Mouse (Mus musculus) C2C12 (cell line): ENCODE results near the gene Snapc3.

Experiments used
- CTCF ChIP-seq: IDR thresholded peaks from one replicate; pipeline ENCODE4 v1.5.1; 2011; ENCODE audit not compliant: control insufficient read depth, insufficient read depth, insufficient read length
- MYOG ChIP-seq: IDR thresholded peaks from one replicate; pipeline ENCODE4 v1.6.1; 2011; ENCODE audit not compliant: control insufficient read depth, insufficient read length; ENCODE audit errors: extremely low read depth
- USF1 ChIP-seq: IDR thresholded peaks from one replicate; pipeline ENCODE4 v1.6.1; 2011; ENCODE audit warnings: low read depth, mild to moderate bottlenecking, control low read depth, moderate library complexity

GRCm38 (mm10) chr4:83412060-83412459, 5.5 kb upstream of the Snapc3 start:
- TF ChIP-seq MYOG, result no peak
- TF ChIP-seq USF1, result no peak
- TF ChIP-seq CTCF, result no peak
